In the genomic region with DNA sequence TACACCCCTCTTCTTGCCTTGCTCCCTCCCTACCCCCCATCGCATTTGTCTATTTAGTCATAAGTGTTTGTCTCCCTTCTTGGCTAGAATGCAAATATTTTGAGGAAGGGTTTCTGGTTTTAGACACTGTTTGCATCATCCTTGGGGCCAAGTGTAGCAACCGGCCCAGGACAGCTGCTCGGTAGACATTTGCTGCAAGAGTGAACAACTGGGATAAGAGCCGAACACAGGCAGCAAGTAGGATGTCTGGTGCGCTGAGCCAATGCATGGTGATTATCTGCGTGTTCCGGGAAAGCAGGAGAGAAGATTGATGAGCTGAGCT, we compare ENCODE assay signal across 8 mouse cellular contexts. TPM values are rescaled to one million over a fixed set of nuclear protein-coding genes. Genes with fewer than 3 reads are reported as not detected.
DNase-seq lines count a peak whose midpoint lies in the region; ATAC-seq lines count a peak whose summit lies in the region.

No protein-coding gene starts in this region.

- peaks cover 18% of the 10 kb centered on the region for H3K4me1 ChIP-seq in neural tube, embryonic 11.5 days (ENCODE audit: control insufficient read depth, insufficient read depth, low read length)
- H3K4me1 ChIP-seq in embryonic facial prominence, embryonic 13.5 days = peaks cover 27% of the 10 kb centered on the region
- H3K4me1 ChIP-seq in heart, embryonic 16.5 days (ENCODE audit: control insufficient read depth, insufficient read depth, low read length) = peaks cover 25% of the 10 kb centered on the region
- H3K4me1 ChIP-seq in liver, embryonic 15.5 days (replicated peaks) = peaks cover 29% of the 10 kb centered on the region

- H3K27ac ChIP-seq in neural tube, embryonic 11.5 days (ENCODE audit: low read depth, low read length) = no peak overlapping the region
- H3K27ac ChIP-seq in embryonic facial prominence, embryonic 13.5 days = peak overlapping the region; percentile 99; the same call in 1 of the 2 replicates
- H3K27ac ChIP-seq in heart, embryonic 16.5 days (ENCODE audit: low read length) = peak overlapping the region; percentile 97
- H3K27ac ChIP-seq in liver, embryonic 15.5 days (replicated peaks) = peak overlapping the region; percentile 98; the same call in 1 of the 2 replicates

- H3K9ac ChIP-seq in neural tube, embryonic 11.5 days (ENCODE audit: low read length) = no peak overlapping the region
- peak overlapping the region; percentile 99 for H3K9ac ChIP-seq in embryonic facial prominence, embryonic 13.5 days
- H3K9ac ChIP-seq in heart, embryonic 16.5 days (ENCODE audit: low read length) = no peak overlapping the region; the same call in 1 of the 2 replicates
- H3K9ac ChIP-seq in liver, embryonic 15.5 days = peak overlapping the region; percentile 98

- ATAC-seq in neural tube, embryonic 11.5 days (ENCODE audit: insufficient read depth, low FRiP score, low TSS enrichment) = no peak
- no peak for ATAC-seq in embryonic facial prominence, embryonic 13.5 days (ENCODE audit: insufficient number of reproducible peaks, insufficient read depth, low FRiP score, low TSS enrichment, low read depth)
- ATAC-seq in heart, embryonic 16.5 days (replicated peaks; ENCODE audit: extremely low read depth, insufficient read depth, low FRiP score) = no peak
- no peak for ATAC-seq in liver, embryonic 15.5 days (ENCODE audit: insufficient read depth)

- H3K36me3 ChIP-seq in neural tube, embryonic 11.5 days (ENCODE audit: control insufficient read depth, insufficient read depth, low read length) = no peaks in the 10 kb centered on the region
- H3K36me3 ChIP-seq in embryonic facial prominence, embryonic 13.5 days = no peaks in the 10 kb centered on the region
- H3K36me3 ChIP-seq in heart, embryonic 16.5 days (ENCODE audit: control insufficient read depth, insufficient read depth) = no peaks in the 10 kb centered on the region
- H3K36me3 ChIP-seq in liver, embryonic 15.5 days (replicated peaks) = 0 out of 2 replicates have a peak, but pooled peaks cover 7% of the 10 kb centered on the region

- no peak overlapping the region for H3K4me3 ChIP-seq in neural tube, embryonic 11.5 days (ENCODE audit: low read depth, low read length)
- peak overlapping the region; percentile 92 for H3K4me3 ChIP-seq in embryonic facial prominence, embryonic 13.5 days
- peak overlapping the region; percentile 90; the same call in 1 of the 2 replicates for H3K4me3 ChIP-seq in heart, embryonic 16.5 days (ENCODE audit: low read length)
- H3K4me3 ChIP-seq in liver, embryonic 15.5 days (replicated peaks) = peak overlapping the region; percentile 84

- no peaks in the 10 kb centered on the region for H3K27me3 ChIP-seq in neural tube, embryonic 11.5 days (ENCODE audit: control insufficient read depth, insufficient read depth, low read length)
- no peaks in the 10 kb centered on the region for H3K27me3 ChIP-seq in embryonic facial prominence, embryonic 13.5 days
- no peaks in the 10 kb centered on the region for H3K27me3 ChIP-seq in heart, embryonic 16.5 days (ENCODE audit: control insufficient read depth, insufficient read depth, low read length)
- H3K27me3 ChIP-seq in liver, embryonic 15.5 days = no peaks in the 10 kb centered on the region

- no peaks in the 10 kb centered on the region for H3K9me3 ChIP-seq in neural tube, embryonic 11.5 days (ENCODE audit: control insufficient read depth, low read length)
- no peaks in the 10 kb centered on the region for H3K9me3 ChIP-seq in embryonic facial prominence, embryonic 13.5 days
- H3K9me3 ChIP-seq in heart, embryonic 16.5 days (replicated peaks; ENCODE audit: control insufficient read depth, low read length) = no peaks in the 10 kb centered on the region
- H3K9me3 ChIP-seq in liver, embryonic 15.5 days (replicated peaks) = no peaks in the 10 kb centered on the region

- H3K4me2 ChIP-seq in neural tube, embryonic 11.5 days (ENCODE audit: low read depth) = peak overlapping the region; percentile 84
- H3K4me2 ChIP-seq in embryonic facial prominence, embryonic 13.5 days = peak overlapping the region; percentile 90
- H3K4me2 ChIP-seq in heart, embryonic 16.5 days (ENCODE audit: low read depth, low read length) = peak overlapping the region; percentile 67
- peak overlapping the region; percentile 78 for H3K4me2 ChIP-seq in liver, embryonic 15.5 days

- no peak for DNase-seq in neural tube, embryonic 11.5 days (ENCODE audit: low spot score)
- no peak for DNase-seq in neural tube, embryonic 10.5 days (ENCODE audit: extremely low spot score, low spot score)
- peak; percentile 20 for DNase-seq in retina, embryonic 14.5 days (ENCODE audit: low spot score)
- no peak for DNase-seq in thymus, postnatal 4 days
- DNase-seq in right cerebral cortex, postnatal 36 days (ENCODE audit: low spot score in 2 of 2) = no peak

- WGBS in neural tube, embryonic 11.5 days = 49% methylated on average over 7 of the region's 7 CpGs
- 82% methylated on average over 7 of the region's 7 CpGs for WGBS in embryonic facial prominence, embryonic 13.5 days
- WGBS in heart, embryonic 16.5 days = 42% methylated on average over 7 of the region's 7 CpGs
- WGBS in liver, embryonic 15.5 days (ENCODE audit: insufficient replicate concordance) = 71% methylated on average over 7 of the region's 7 CpGs

RNA-seq across cellular contexts. Expression of a gene that starts 2.3 kb away (rescaled TPM):
- polyA plus RNA-seq in neural tube, embryonic 11.5 days (2014; fragmentation: Nextera tagmentation; extraction: Ambion mirVana) = 63.9 and 67.2 TPM in 2 replicates
- 96.6 and 98.6 TPM in 2 replicates for polyA plus RNA-seq in embryonic facial prominence, embryonic 13.5 days (2015; fragmentation: Nextera tagmentation; extraction: Ambion mirVana)
- 64.0 and 67.6 TPM in 2 replicates for polyA plus RNA-seq in heart, embryonic 16.5 days (2015; fragmentation: Nextera tagmentation; extraction: Ambion mirVana)
- 41.3 and 41.6 TPM in 2 replicates for polyA plus RNA-seq in liver, embryonic 15.5 days (2015; fragmentation: Nextera tagmentation; extraction: Ambion mirVana)

Comparison
In these comparisons a context has a peak if more than half of its experiments do, and no peak if none do; other contexts are left out.
1. H3K9ac ChIP-seq: peak in embryonic facial prominence, embryonic 13.5 days (single experiment) and liver, embryonic 15.5 days (single experiment); none in neural tube, embryonic 11.5 days (single experiment) and heart, embryonic 16.5 days (single experiment).
2. Peak in every context shown above with its lines, with median percentiles within 50 percentile points of each other: H3K4me2 ChIP-seq.